Mouse (Mus musculus) testis, adult 2 months (tissue): ENCODE measurements around the gene Foxj1.

Source experiments
- CTCF ChIP-seq: fragments of 200-500 bp; IDR thresholded peaks from 2 replicates; pipeline ENCODE4 v1.5.1; 2012; ENCODE audit warnings: low read depth, mild to moderate bottlenecking, inconsistent platforms, low read length, moderate library complexity; ENCODE audit not compliant: control insufficient read depth, insufficient read depth, insufficient replicate concordance
- POLR2A ChIP-seq: fragments of 200-500 bp; IDR thresholded peaks from 2 replicates; pipeline ENCODE4 v1.6.1; 2012; ENCODE audit warnings: low read depth, mild to moderate bottlenecking, inconsistent platforms, low read length, moderate library complexity; ENCODE audit not compliant: control insufficient read depth

DNA sequence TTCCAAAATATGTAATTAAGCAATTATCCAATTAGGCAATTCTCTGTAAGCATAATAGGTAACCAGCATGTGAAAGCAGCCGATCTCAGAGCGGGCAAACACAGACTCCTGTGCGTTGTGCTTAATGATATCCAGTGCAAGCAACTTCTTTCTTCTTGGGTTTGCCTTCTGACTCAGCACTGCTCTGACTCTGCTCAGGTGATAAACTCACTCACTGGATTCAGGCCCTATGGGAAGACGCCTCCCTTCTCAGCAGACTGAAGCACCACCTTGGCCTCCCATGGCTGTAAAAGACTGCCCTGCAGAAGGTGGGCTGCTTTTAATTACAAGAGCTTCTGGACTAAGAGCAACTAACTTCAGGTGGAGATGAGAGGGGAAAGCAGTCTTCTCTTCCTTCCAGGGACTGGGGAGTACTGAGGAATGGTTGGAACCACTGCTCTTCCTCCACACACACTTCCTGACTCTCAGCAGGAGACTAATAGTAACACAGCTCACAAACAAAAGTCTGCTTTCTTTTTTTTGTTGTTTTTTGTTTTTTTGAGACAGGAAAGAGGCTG, 36.8 kb upstream of the Foxj1 start:
- no peak for TF ChIP-seq POLR2A
- TF ChIP-seq CTCF: no peak
